Mouse (Mus musculus) cerebellum, adult 18-20 months (tissue): Measurements from ENCODE around the gene Olfr311.

Experiments
- DNase-seq, 2 experiments: peaks; one replicate each; pipeline ENCODE4 v3.0.0; 2021

The Olfr311 gene

DNA sequence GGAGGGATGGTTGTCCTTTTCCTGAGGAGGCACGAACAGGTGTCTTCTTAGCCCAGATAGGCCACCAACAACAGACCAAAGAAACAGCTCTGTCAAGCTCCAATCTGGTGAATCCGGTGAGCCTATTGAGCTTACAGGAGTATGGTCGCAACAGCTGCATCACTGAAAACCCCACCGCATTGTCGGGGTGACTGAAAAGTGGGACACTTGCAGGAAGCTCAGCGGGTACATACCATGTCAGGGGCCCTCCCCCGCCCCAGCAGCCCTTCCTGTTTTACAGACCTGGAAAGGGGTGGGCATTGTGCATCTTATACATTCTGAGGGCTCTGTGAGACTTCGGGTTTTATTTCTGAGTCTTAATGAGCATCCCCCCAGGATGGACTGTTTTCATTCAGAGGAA is 44.7 kb downstream of the Olfr311 start:
- no peak for DNase-seq

DNA sequence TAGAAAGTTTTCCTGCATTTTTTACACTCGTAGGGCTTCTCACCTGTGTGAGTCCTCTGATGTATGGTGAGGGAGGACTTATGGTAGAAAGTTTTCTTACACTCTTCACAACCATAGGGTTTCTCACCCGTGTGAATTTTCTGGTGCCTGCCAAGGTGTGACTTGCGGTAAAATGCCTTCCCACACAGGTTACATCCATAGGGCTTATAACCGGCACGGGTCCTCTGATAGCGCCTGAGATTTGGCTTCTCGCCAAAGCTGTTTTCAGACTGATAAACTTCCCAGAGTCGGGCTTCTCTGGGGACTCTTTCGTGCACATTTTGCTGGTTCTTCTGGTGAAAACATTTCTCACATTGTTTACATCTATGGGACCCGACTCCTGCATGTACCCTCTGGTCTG is 51.5 kb downstream of the Olfr311 start:
- no peak for DNase-seq
